Mouse (Mus musculus): ENCODE results near the gene Rspo4. TPM values are rescaled to one million over a fixed set of nuclear protein-coding genes. Genes with fewer than 3 reads are reported as not detected.

Gene Rspo4
- total and polyA plus RNA-seq, 2 experiments from 2014 or later: 0.16 to 0.51 TPM

DNA sequence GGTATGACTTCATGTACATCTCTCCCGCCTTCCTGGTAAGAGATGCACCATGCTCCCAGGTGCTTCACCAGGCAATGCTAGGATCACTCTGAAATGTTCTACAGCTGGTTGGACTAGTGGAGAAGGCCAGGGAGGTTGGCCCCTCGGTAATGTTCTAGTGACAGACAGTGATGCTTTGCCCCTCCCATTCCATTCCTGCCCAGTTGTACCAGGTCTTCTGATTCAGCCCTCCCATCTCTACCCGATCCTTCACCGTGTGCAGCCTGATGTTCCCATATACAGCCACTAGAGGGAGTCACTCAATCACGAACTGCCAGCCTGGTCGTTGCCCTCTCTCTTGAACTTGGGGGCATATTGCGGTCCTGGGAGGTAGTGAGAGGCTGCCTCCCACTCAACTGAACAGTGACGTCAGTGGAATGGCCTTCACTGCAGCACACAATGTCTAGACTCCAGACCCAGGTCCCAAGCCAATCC lies 33.3 kb downstream of the Rspo4 start:
- WGBS: 14% methylated on average over 8 of the region's 8 CpGs
- TF ChIP-seq CTCF (IDR thresholded peaks at IDR 0.05; ENCODE audit: low read depth): peak; percentile 97

DNA sequence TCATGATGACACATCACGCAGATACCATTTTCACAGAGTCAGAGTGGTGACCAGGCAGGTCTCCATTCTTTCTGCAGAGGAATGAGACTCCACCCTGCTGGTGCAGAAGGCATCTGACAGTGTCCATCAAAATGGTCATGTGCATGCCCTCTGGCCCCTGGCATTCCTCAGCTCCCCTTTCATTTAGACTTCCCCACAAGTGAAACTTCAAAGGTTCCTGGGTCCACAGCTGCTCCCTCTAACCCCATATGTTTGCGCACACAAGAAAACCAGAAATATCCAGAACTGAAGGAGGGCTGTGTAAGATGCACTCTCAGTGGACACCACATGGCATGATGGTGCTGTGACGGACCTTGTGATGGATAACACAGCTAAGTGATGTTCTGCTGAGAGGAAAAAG lies 35.9 kb downstream of the Rspo4 start:
- no peaks in the 10 kb centered on the region for H3K27me3 ChIP-seq (ENCODE audit: insufficient read depth, low read length)
- no peak for TF ChIP-seq CTCF (IDR thresholded peaks at IDR 0.05; ENCODE audit: low read depth)
- H3K9me3 ChIP-seq (ENCODE audit: low read length): no peaks in the 10 kb centered on the region
- no peaks in the 10 kb centered on the region for H3K4me1 ChIP-seq (ENCODE audit: insufficient read depth, low read length)
- no peaks in the 10 kb centered on the region for H3K36me3 ChIP-seq (ENCODE audit: insufficient read depth, low read length)
- H3K9ac ChIP-seq (replicated peaks; ENCODE audit: low read length): no peak overlapping the region
- H3K4me2 ChIP-seq (ENCODE audit: low read depth, low read length): no peak overlapping the region
- DNase-seq (ENCODE audit: low spot score): no peak
- no peak overlapping the region for H3K27ac ChIP-seq
- H3K4me3 ChIP-seq (ENCODE audit: low read length): no peak overlapping the region
- WGBS: 83% methylated on average over 3 of the region's 3 CpGs
- ATAC-seq: no peak

More for the DNA sequence above, 33.3 kb downstream of the Rspo4 start:
- Histone ChIP-seq H3K36me3 (ENCODE audit: insufficient read depth, low read length) (no peaks in the 10 kb centered on the region), H3K27ac (no peak overlapping the region), H3K9me3 (ENCODE audit: low read length) (no peaks in the 10 kb centered on the region), H3K4me1 (ENCODE audit: insufficient read depth, low read length) (no peaks in the 10 kb centered on the region), H3K9ac (replicated peaks; ENCODE audit: low read length) (no peak overlapping the region), H3K4me3 (ENCODE audit: low read length) (no peak overlapping the region), H3K4me2 (ENCODE audit: low read depth, low read length) (no peak overlapping the region), H3K27me3 (ENCODE audit: insufficient read depth, low read length) (no peaks in the 10 kb centered on the region)
- ATAC-seq (peak; percentile 85), DNase-seq (ENCODE audit: low spot score) (peak; percentile 79)

- TF ChIP-seq CTCF (IDR thresholded peaks at IDR 0.05; ENCODE audit: low read depth): peak; percentile 51
- H3K27me3 ChIP-seq (ENCODE audit: insufficient read depth, low read length): no peaks in the 10 kb centered on the region
- H3K9ac ChIP-seq (replicated peaks; ENCODE audit: low read length): no peak overlapping the region
- DNase-seq (ENCODE audit: low spot score) (peak; percentile 12), ATAC-seq (0 out of 2 replicates have a peak, but pooled peaks have one; percentile 32)
- WGBS: 55% methylated on average over 2 of the region's 2 CpGs
- no peaks in the 10 kb centered on the region for H3K36me3 ChIP-seq (ENCODE audit: insufficient read depth, low read length)
- H3K4me3 ChIP-seq (ENCODE audit: low read length): no peak overlapping the region
- no peak overlapping the region for H3K4me2 ChIP-seq (ENCODE audit: low read depth, low read length)
- no peaks in the 10 kb centered on the region for H3K4me1 ChIP-seq (ENCODE audit: insufficient read depth, low read length)
- H3K27ac ChIP-seq: no peak overlapping the region
- no peaks in the 10 kb centered on the region for H3K9me3 ChIP-seq (ENCODE audit: low read length)
Observed at GRCm38 (mm10) chr2:151879760-151880159, 37.0 kb downstream of the Rspo4 start.

DNA sequence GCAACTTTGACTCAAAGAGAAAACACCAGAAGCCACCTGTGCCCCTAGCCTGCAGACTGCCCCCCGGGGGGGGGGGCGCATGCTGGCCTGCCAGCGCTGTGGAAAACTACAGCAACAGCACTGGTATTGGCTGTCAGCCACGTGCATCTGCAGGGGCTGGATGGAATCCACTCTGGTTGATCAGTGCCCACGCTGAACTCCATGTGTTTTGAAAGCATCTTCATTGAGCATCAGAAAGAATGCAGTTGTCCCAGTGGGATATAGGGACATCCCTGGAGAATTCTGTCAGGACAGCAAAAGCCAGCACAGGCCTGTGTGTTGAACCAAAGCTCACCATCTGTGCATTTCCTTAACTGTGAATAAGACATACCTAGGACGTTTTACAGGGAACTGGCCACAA lies 48.3 kb downstream of the Rspo4 start:
- DNase-seq (ENCODE audit: low spot score) (peak; percentile 62), ATAC-seq (no peak)
- Histone ChIP-seq H3K9me3 (ENCODE audit: low read length) (no peaks in the 10 kb centered on the region), H3K9ac (replicated peaks; ENCODE audit: low read length) (no peak overlapping the region), H3K27me3 (ENCODE audit: insufficient read depth, low read length) (no peaks in the 10 kb centered on the region), H3K4me1 (ENCODE audit: insufficient read depth, low read length) (peaks cover 11% of the 10 kb centered on the region; the same call in 1 of the 2 replicates), H3K27ac (no peak overlapping the region), H3K4me3 (ENCODE audit: low read length) (no peak overlapping the region), H3K36me3 (ENCODE audit: insufficient read depth, low read length) (no peaks in the 10 kb centered on the region), H3K4me2 (ENCODE audit: low read depth, low read length) (no peak overlapping the region)
- TF ChIP-seq CTCF (IDR thresholded peaks at IDR 0.05; ENCODE audit: low read depth): no peak
- 24% methylated on average over 6 of the region's 6 CpGs for WGBS

DNA sequence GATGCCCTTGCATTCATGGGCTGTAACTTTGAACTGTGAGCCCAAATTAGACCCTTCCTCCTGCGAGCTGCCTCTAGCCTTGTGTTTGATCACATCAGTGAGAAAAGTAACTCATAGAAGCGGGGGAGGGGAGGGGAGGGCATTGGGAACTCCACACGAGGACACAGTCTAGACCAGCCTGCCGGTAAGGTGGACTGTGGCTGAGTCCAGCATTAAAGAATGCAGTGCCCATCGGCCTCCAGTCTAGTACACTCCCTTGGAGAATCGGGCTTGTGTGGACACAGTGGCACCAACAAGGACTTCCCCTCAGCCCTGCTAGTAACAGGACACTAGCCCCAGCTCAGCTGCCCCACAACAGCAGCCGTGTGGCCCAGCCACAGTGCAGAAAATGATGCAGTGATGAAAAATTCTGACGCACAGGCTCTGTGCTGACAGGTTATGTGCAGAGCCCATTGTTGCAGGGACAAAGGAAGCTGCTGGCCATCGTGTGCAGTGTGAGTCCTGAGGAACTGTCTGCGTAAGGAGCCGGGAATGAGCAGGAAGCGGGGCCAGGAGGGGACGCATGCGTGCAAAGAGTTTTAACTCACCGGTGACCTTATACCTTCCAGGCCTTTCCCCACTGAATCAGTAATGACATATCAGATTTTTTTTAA lies 50.5 kb downstream of the Rspo4 start:
- WGBS: 39% methylated on average over 15 of the region's 15 CpGs
- Histone ChIP-seq H3K4me3 (ENCODE audit: low read length) (no peak overlapping the region), H3K27ac (no peak overlapping the region), H3K9ac (replicated peaks; ENCODE audit: low read length) (no peak overlapping the region), H3K36me3 (ENCODE audit: insufficient read depth, low read length) (no peaks in the 10 kb centered on the region), H3K9me3 (ENCODE audit: low read length) (no peaks in the 10 kb centered on the region), H3K4me2 (ENCODE audit: low read depth, low read length) (no peak overlapping the region), H3K27me3 (ENCODE audit: insufficient read depth, low read length) (no peaks in the 10 kb centered on the region), H3K4me1 (ENCODE audit: insufficient read depth, low read length) (peaks cover 11% of the 10 kb centered on the region; the same call in 1 of the 2 replicates)
- no peak for TF ChIP-seq CTCF (IDR thresholded peaks at IDR 0.05; ENCODE audit: low read depth)
- DNase-seq (ENCODE audit: low spot score) (no peak), ATAC-seq (peak; percentile 21; the same call in 1 of the 2 replicates)

DNA sequence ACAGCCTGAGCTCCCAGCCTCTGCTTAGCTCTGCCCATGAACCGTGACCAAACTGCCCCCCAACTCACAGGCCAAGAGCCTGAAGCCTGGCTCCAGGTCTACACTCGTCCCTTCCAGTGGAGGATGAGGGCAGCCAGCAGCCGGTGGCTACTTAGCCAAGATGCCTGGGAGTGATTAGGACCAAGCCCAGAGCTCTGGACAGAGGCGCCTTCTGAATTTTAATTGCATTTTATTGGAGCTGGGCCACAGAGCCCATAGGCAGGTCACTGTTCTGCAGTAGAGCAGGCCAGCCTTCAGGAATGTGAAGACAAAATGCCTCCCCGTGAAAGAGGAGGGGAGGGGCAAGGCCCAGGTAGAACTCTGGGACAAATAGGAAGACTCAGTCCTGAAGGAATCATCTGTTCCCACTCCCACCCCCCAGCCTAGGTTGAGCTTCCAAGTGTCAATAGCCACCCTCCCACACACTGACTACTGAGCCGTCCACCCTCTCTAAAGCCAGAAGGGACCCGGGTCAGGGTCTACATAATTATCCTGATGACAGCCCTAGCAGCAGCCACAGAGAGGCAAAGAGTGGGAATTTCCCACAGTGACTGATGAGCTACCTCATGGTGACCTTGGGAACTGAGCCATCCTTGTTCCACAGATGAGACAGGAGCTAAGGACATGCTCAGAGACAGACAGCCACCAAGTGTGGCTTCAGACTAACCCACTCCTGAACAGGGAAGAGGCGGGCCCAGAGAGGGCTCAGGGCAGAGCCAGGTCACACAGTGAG lies 51.7 kb downstream of the Rspo4 start:
- Histone ChIP-seq H3K9me3 (ENCODE audit: low read length) (no peaks in the 10 kb centered on the region), H3K27ac (no peak overlapping the region), H3K9ac (replicated peaks; ENCODE audit: low read length) (no peak overlapping the region), H3K4me2 (ENCODE audit: low read depth, low read length) (no peak overlapping the region), H3K27me3 (ENCODE audit: insufficient read depth, low read length) (no peaks in the 10 kb centered on the region), H3K4me3 (ENCODE audit: low read length) (no peak overlapping the region), H3K4me1 (ENCODE audit: insufficient read depth, low read length) (peaks cover 11% of the 10 kb centered on the region; the same call in 1 of the 2 replicates), H3K36me3 (ENCODE audit: insufficient read depth, low read length) (no peaks in the 10 kb centered on the region)
- TF ChIP-seq CTCF (IDR thresholded peaks at IDR 0.05; ENCODE audit: low read depth): no peak
- peak; percentile 82 for ATAC-seq
- peak; percentile 75 for DNase-seq (ENCODE audit: low spot score)
- 52% methylated on average over 8 of the region's 8 CpGs for WGBS
